Mouse (Mus musculus): ENCODE results near the gene Bcr.

Bcr gene

GRCm38 (mm10) chr10:75182151-75182774 is 121.9 kb downstream of the Bcr start:
- in situ Hi-C loops (cut with MboI), result loop anchor here (10.0 kb wide), 2 partner anchors 73 to 253 kb away; no protein-coding TSS in a partner anchor

GRCm38 (mm10) chr10:75184826-75185225 is 124.4 kb downstream of the Bcr start:
- in situ Hi-C loops (cut with MboI), result loop anchor here (10.0 kb wide), 2 partner anchors 70 to 250 kb away; no protein-coding TSS in a partner anchor

GRCm38 (mm10) chr10:75186551-75186950 is 126.2 kb downstream of the Bcr start:
- in situ Hi-C loops (cut with MboI), result loop anchor here (10.0 kb wide), 2 partner anchors 68 to 248 kb away; no protein-coding TSS in a partner anchor

GRCm38 (mm10) chr10:75187366-75188056 is 127.1 kb downstream of the Bcr start:
- in situ Hi-C loops (cut with MboI), result loop anchor here (10.0 kb wide), 2 partner anchors 67 to 247 kb away; no protein-coding TSS in a partner anchor

DNA sequence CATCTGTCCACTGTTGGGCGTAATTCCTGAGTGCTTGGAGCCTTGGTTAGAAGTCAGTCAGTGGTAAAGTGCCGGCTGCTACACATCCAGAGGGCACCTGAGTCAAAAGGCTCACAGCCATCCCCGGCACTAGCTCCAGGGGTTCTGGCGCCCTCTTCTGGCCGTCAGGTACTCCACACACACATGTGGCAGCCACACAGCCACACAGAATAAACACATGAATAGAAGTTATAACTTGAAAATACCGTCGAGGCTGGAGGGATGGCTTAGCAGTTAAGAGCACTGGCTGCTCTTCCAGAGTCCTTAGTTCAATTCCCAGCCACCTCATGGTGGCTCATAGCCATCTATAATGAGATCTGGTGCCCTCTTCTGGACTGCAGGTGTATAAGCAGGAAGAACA is 131.3 kb downstream of the Bcr start:
- in situ Hi-C loops (cut with MboI), result no loop called here

DNA sequence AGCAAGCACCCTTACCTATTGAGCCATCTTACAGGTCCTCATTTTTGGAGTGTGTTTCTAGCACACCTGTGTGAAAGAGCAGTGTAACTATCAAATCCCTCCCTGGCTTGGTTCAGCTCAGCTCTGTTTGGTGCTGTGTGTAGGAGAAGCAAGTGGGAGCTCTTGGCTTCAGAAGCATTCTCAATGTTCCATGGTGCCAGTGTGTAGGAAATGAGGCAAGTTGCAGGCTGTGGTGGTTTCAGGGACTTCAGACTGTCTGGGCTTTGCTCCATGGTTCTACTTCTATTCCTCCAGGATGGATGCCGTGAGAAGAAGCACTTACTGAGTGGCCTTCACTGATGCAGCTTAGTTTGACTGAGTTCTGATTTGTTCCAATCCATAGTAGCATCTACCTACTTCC is 137.4 kb downstream of the Bcr start:
- in situ Hi-C loops (cut with MboI), result no loop called here

- in situ Hi-C loops (cut with MboI), result no loop called here
These were observed 140.3 kb downstream of the Bcr start for GRCm38 (mm10) chr10:75200733-75201132.

GRCm38 (mm10) chr10:75206192-75206591 is 145.8 kb downstream of the Bcr start:
- in situ Hi-C loops (cut with MboI), result no loop called here

- in situ Hi-C loops (cut with MboI), result no loop called here
These were observed 150.4 kb downstream of the Bcr start for GRCm38 (mm10) chr10:75210841-75211240.

- in situ Hi-C loops (cut with MboI), result no loop called here
These were observed 151.6 kb downstream of the Bcr start, which contains the start of gene Specc1l for GRCm38 (mm10) chr10:75211807-75212645. Gene Specc1l (plus strand): TSS chr10:75212073.

GRCm38 (mm10) chr10:75212981-75213380 is 152.6 kb downstream of the Bcr start:
- in situ Hi-C loops (cut with MboI), result no loop called here

DNA sequence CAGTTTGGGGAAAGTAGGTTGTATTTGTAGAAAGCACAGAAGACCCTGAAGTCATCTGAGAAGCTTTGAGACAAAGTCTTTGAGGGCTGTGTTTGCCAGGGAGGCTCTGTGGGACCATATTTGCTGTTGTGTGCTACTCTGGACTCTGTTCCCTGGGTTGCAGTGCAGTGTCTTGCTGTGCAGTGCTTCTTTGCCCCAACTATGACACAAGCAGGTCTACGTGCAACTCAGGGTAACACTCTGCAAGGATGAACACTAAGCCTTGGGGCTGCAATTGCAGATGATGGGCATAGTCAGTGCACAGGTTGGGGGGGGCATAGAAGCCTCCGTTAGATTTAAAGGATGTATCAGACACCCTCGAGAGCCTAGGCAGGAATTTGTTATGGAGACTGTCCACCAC is 160.3 kb downstream of the Bcr start:
- in situ Hi-C loops (cut with MboI), result no loop called here

- in situ Hi-C loops (cut with MboI), result no loop called here
These were observed 161.7 kb downstream of the Bcr start for GRCm38 (mm10) chr10:75221936-75222610.

DNA sequence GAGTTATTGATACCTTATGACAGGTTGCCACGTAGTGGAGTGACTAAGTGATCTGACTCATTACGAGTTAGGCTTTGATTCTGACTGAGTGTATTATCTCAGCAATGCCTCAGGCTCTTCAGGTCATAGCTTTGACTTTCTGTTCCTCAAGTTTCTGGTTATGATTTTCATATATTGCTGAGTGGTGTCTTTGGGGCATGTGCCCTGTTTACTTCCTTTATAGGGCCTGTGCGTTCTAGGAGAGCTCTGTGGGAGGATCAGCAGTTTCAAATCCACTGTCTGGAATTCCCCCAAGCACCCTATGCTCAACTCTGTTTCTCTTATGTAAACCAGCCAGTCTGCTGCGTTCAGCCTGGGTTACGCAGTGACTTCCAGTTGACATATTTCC is 162.2 kb downstream of the Bcr start:
- in situ Hi-C loops (cut with MboI), result no loop called here

DNA sequence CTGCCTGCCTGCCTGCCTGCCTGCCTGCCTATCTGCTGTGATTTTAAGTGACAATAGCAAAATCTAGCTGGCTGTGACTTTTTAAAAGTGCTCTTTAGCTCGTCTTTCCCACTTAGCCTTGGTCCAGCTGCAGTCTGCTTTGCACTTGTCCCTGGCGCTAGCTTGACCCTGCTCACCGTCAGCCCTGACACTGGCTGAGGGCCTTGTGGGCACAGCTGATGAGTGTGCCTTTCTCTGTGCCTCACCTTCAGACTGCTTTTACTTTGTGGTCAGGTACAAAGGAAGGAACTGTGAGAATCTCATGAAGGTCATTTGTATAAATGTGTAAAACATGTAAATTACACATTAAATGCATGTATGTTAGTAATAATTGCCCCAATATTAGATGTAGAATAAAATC is 163.8 kb downstream of the Bcr start:
- in situ Hi-C loops (cut with MboI), result no loop called here

- in situ Hi-C loops (cut with MboI), result no loop called here
These were observed 164.2 kb downstream of the Bcr start for GRCm38 (mm10) chr10:75224630-75225029.

DNA sequence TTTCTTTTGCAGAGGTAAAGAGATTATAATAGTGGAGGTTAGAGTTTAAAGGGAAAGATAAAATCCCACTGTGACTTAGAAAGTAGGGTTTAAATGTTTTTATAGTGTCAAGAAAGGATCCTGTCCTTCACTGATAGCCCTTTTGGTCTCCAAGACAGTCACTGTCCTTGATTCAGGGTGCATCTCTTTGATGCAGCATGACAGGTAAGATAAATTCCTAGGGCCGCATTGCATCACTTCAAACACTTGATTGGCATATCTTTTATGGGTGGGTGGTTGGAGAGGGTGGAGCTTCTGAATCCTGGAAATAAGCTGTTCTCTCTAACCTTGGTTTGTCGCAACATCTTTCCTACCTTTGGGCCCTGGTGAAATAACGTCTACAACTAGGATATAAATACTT is 167.0 kb downstream of the Bcr start:
- in situ Hi-C loops (cut with MboI), result no loop called here

DNA sequence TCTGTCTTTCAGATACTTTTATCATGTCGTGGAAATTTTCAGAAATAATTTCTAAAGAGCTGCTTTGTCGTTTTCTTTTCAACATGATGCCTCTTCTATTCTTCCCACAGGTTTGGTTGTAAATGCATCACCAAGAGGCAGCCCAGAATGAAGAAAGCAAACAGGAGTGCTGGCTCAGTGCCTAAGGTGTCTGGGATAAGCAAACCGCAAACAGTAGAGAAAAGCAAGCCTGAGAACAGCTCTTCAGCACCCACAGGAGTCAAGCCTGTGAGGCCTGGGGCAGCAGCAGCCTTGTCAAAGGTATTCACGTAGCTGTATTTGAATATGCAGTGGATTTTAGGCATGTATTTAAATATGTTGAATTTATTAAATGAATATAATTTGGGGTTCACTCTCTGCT is 170.2 kb downstream of the Bcr start:
- in situ Hi-C loops (cut with MboI), result no loop called here

GRCm38 (mm10) chr10:75231876-75232275 is 171.5 kb downstream of the Bcr start:
- in situ Hi-C loops (cut with MboI), result no loop called here

- in situ Hi-C loops (cut with MboI), result no loop called here
These were observed 172.3 kb downstream of the Bcr start for GRCm38 (mm10) chr10:75232612-75233155.

GRCm38 (mm10) chr10:75233489-75233888 is 173.1 kb downstream of the Bcr start:
- in situ Hi-C loops (cut with MboI), result no loop called here
